Mouse (Mus musculus): ENCODE results near the gene Hist1h3f. TPM values are rescaled to one million over a fixed set of nuclear protein-coding genes. Genes with fewer than 3 reads are reported as not detected.

Gene Hist1h3f
- polyA plus RNA-seq, 1 experiment from 2014 or later: 0.83 TPM

Small RNA genes within 50 kb of the gene (microRNA-seq; reads per million reads assigned to microRNA genes)
- gene Gm44297 (0.77 reads per million), gene Gm44359 (not detected), gene Gm44394 (not detected), gene n-TStga1 (0.97 reads per million)

Other genes starting within 250 kb of the Hist1h3f start
- 40.9 and 42.0 TPM in 2 replicates for gene Zfp322a, start 174.8 kb upstream of the Hist1h3f start, polyA plus RNA-seq (2015; fragmentation: Nextera tagmentation; extraction: Ambion mirVana)
- gene Abt1, start 120.2 kb upstream of the Hist1h3f start, polyA plus RNA-seq (2015; fragmentation: Nextera tagmentation; extraction: Ambion mirVana): 10.7 and 11.9 TPM in 2 replicates
- gene Btn1a1, start 78.2 kb upstream of the Hist1h3f start, polyA plus RNA-seq (2015; fragmentation: Nextera tagmentation; extraction: Ambion mirVana): 0.09 and 0.22 TPM in 2 replicates
- 0.08 and 0.15 TPM in 2 replicates for gene Btn2a2, start 55.2 kb upstream of the Hist1h3f start, polyA plus RNA-seq (2015; fragmentation: Nextera tagmentation; extraction: Ambion mirVana)
- 6.1 and 7.3 TPM in 2 replicates for gene Hist1h4h, start 13.0 kb upstream of the Hist1h3f start, polyA plus RNA-seq (2015; fragmentation: Nextera tagmentation; extraction: Ambion mirVana)
- 4.1 and 13.0 TPM in 2 replicates for gene Hist1h2af, start 10.1 kb upstream of the Hist1h3f start, polyA plus RNA-seq (2015; fragmentation: Nextera tagmentation; extraction: Ambion mirVana)
- 6.5 and 7.3 TPM in 2 replicates for gene Hist1h3g, start 8.6 kb upstream of the Hist1h3f start, polyA plus RNA-seq (2015; fragmentation: Nextera tagmentation; extraction: Ambion mirVana)
- 1.0 and 1.5 TPM in 2 replicates for gene Hist1h2bh, start 660 bp upstream of the Hist1h3f start, polyA plus RNA-seq (2015; fragmentation: Nextera tagmentation; extraction: Ambion mirVana)
- 1.7 and 2.0 TPM in 2 replicates for gene Hist1h4f, start 7.6 kb downstream of the Hist1h3f start, polyA plus RNA-seq (2015; fragmentation: Nextera tagmentation; extraction: Ambion mirVana)
- 0.89 and 0.98 TPM in 2 replicates for gene Hist1h1d, start 9.2 kb downstream of the Hist1h3f start, polyA plus RNA-seq (2015; fragmentation: Nextera tagmentation; extraction: Ambion mirVana)
- gene Hist1h3e, start 18.3 kb downstream of the Hist1h3f start, polyA plus RNA-seq (2015; fragmentation: Nextera tagmentation; extraction: Ambion mirVana): 6.7 TPM in 2 replicates
- 95.8 and 121 TPM in 2 replicates for gene Hist1h2ae, start 27.2 kb downstream of the Hist1h3f start, polyA plus RNA-seq (2015; fragmentation: Nextera tagmentation; extraction: Ambion mirVana)
- gene Hist1h2bg, start 27.3 kb downstream of the Hist1h3f start, polyA plus RNA-seq (2015; fragmentation: Nextera tagmentation; extraction: Ambion mirVana): 11.7 and 17.0 TPM in 2 replicates
- gene Hist1h2bf, start 30.1 kb downstream of the Hist1h3f start, polyA plus RNA-seq (2015; fragmentation: Nextera tagmentation; extraction: Ambion mirVana): 3.5 and 3.8 TPM in 2 replicates
- gene Hist1h2ad, start 30.3 kb downstream of the Hist1h3f start, polyA plus RNA-seq (2015; fragmentation: Nextera tagmentation; extraction: Ambion mirVana): 2.4 and 3.4 TPM in 2 replicates
- gene Hist1h3d, start 31.7 kb downstream of the Hist1h3f start, polyA plus RNA-seq (2015; fragmentation: Nextera tagmentation; extraction: Ambion mirVana): 5.7 and 7.9 TPM in 2 replicates
- gene Hist1h4d, start 37.5 kb downstream of the Hist1h3f start, polyA plus RNA-seq (2015; fragmentation: Nextera tagmentation; extraction: Ambion mirVana): 117 and 130 TPM in 2 replicates
- gene Hist1h2be, start 77.1 kb downstream of the Hist1h3f start, polyA plus RNA-seq (2015; fragmentation: Nextera tagmentation; extraction: Ambion mirVana): 2.9 TPM in 2 replicates
- gene Hist1h1e, start 78.5 kb downstream of the Hist1h3f start, polyA plus RNA-seq (2015; fragmentation: Nextera tagmentation; extraction: Ambion mirVana): 24.6 and 25.3 TPM in 2 replicates
- 1.9 and 2.4 TPM in 2 replicates for gene Hist1h2ac, start 139.9 kb downstream of the Hist1h3f start, polyA plus RNA-seq (2015; fragmentation: Nextera tagmentation; extraction: Ambion mirVana)
- gene Hist1h2bc, start 140.1 kb downstream of the Hist1h3f start, polyA plus RNA-seq (2015; fragmentation: Nextera tagmentation; extraction: Ambion mirVana): 104 and 105 TPM in 2 replicates
- gene Hist1h1t, start 151.8 kb downstream of the Hist1h3f start, polyA plus RNA-seq (2015; fragmentation: Nextera tagmentation; extraction: Ambion mirVana): 0.19 TPM in 1 of 2 replicates, not detected in the other
- gene Hist1h4c, start 154.4 kb downstream of the Hist1h3f start, polyA plus RNA-seq (2015; fragmentation: Nextera tagmentation; extraction: Ambion mirVana): 4.0 and 6.1 TPM in 2 replicates
- 7.9 and 8.8 TPM in 2 replicates for gene Hfe, start 166.8 kb downstream of the Hist1h3f start, polyA plus RNA-seq (2015; fragmentation: Nextera tagmentation; extraction: Ambion mirVana)
- 50.6 and 54.3 TPM in 2 replicates for gene Hist1h1c, start 194.8 kb downstream of the Hist1h3f start, polyA plus RNA-seq (2015; fragmentation: Nextera tagmentation; extraction: Ambion mirVana)
- gene Hist1h3c, start 201.6 kb downstream of the Hist1h3f start, polyA plus RNA-seq (2015; fragmentation: Nextera tagmentation; extraction: Ambion mirVana): 5.5 and 5.7 TPM in 2 replicates
- 2.5 and 3.4 TPM in 2 replicates for gene Hist1h2bb, start 202.7 kb downstream of the Hist1h3f start, polyA plus RNA-seq (2015; fragmentation: Nextera tagmentation; extraction: Ambion mirVana)
- 43.8 and 63.1 TPM in 2 replicates for gene Hist1h2ab, start 207.1 kb downstream of the Hist1h3f start, polyA plus RNA-seq (2015; fragmentation: Nextera tagmentation; extraction: Ambion mirVana)
- 7.4 and 10.6 TPM in 2 replicates for gene Hist1h3b, start 208.2 kb downstream of the Hist1h3f start, polyA plus RNA-seq (2015; fragmentation: Nextera tagmentation; extraction: Ambion mirVana)
- 3.5 and 4.1 TPM in 2 replicates for gene Hist1h4b, start 213.0 kb downstream of the Hist1h3f start, polyA plus RNA-seq (2015; fragmentation: Nextera tagmentation; extraction: Ambion mirVana)
- gene Hist1h4a, start 217.2 kb downstream of the Hist1h3f start, polyA plus RNA-seq (2015; fragmentation: Nextera tagmentation; extraction: Ambion mirVana): 0.42 and 0.55 TPM in 2 replicates
- 4.8 and 6.9 TPM in 2 replicates for gene Hist1h3a, start 218.3 kb downstream of the Hist1h3f start, polyA plus RNA-seq (2015; fragmentation: Nextera tagmentation; extraction: Ambion mirVana)
- 2.0 and 2.9 TPM in 2 replicates for gene Hist1h1a, start 219.6 kb downstream of the Hist1h3f start, polyA plus RNA-seq (2015; fragmentation: Nextera tagmentation; extraction: Ambion mirVana)
- gene Trim38, start 225.9 kb downstream of the Hist1h3f start, polyA plus RNA-seq (2015; fragmentation: Nextera tagmentation; extraction: Ambion mirVana): 0.06 TPM in 1 of 2 replicates, not detected in the other

Data from stomach, embryonic 15.5 days (tissue).